ENCODE assay signal across 8 mouse cellular contexts in genomic region chr9:72133089-72133771, GRCm38 (mm10). TPM values are rescaled to one million over a fixed set of nuclear protein-coding genes. Genes with fewer than 3 reads are reported as not detected.
DNase-seq lines count a peak whose midpoint lies in the region; ATAC-seq and TF ChIP-seq lines count a peak whose summit lies in the region.

No protein-coding gene starts in this region.

- peaks cover 0 to 2% of the 10 kb centered on the region in 2 experiments; a peak in 1 of 4 replicates for H3K4me1 ChIP-seq in ES-E14 (ENCODE audit: control insufficient read depth in 2 of 2, insufficient read depth in 2 of 2, low read length in 2 of 2, poor library complexity in 1 of 2)
- H3K4me1 ChIP-seq in forebrain, embryonic 15.5 days, result peaks cover 10% of the 10 kb centered on the region
- peaks cover 10% of the 10 kb centered on the region; the same call in 1 of the 2 replicates for H3K4me1 ChIP-seq in lung, embryonic 15.5 days
- peaks cover 2% of the 10 kb centered on the region; the same call in 1 of the 2 replicates for H3K4me1 ChIP-seq in olfactory bulb, adult 2 months (ENCODE audit: control insufficient read depth, insufficient read depth, low read length)
- H3K4me1 ChIP-seq in thymus, adult 2 months (replicated peaks; ENCODE audit: control insufficient read depth, insufficient read depth, low read length), result 0 out of 2 replicates have a peak, but pooled peaks cover 4% of the 10 kb centered on the region

- no peak overlapping the region for H3K27ac ChIP-seq in ES-E14 (ENCODE audit: insufficient read depth, low read depth, low read length, poor library complexity, severe bottlenecking)
- H3K27ac ChIP-seq in forebrain, embryonic 15.5 days (replicated peaks), result peak overlapping the region; percentile 92
- peak overlapping the region; percentile 97 for H3K27ac ChIP-seq in lung, embryonic 15.5 days
- peak overlapping the region; percentile 85 for H3K27ac ChIP-seq in olfactory bulb, adult 2 months (ENCODE audit: insufficient read depth, low read depth, low read length)
- peak overlapping the region; percentile 71 for H3K27ac ChIP-seq in thymus, adult 2 months (ENCODE audit: control insufficient read depth, insufficient read depth, low read length)

- no peaks in the 10 kb centered on the region for H3K36me3 ChIP-seq in ES-E14 (ENCODE audit: control insufficient read depth, insufficient read depth, low read length, poor library complexity, severe bottlenecking)
- no peaks in the 10 kb centered on the region for H3K36me3 ChIP-seq in forebrain, embryonic 15.5 days
- H3K36me3 ChIP-seq in lung, embryonic 15.5 days, result no peaks in the 10 kb centered on the region
- no peaks in the 10 kb centered on the region for H3K36me3 ChIP-seq in thymus, adult 2 months (ENCODE audit: control insufficient read depth, insufficient read depth, low read length)

- ATAC-seq in forebrain, embryonic 15.5 days (replicated peaks), result peak; percentile 93
- peak; percentile 98 for ATAC-seq in lung, embryonic 15.5 days (ENCODE audit: borderline replicate concordance, extremely low read depth, low FRiP score, low TSS enrichment)

- peak overlapping the region; percentile 69 for H3K4me3 ChIP-seq in ES-E14 (ENCODE audit: insufficient read depth in 1 of 2, low read depth in 1 of 2, low read length in 2 of 2, poor library complexity in 1 of 2, severe bottlenecking in 1 of 2)
- H3K4me3 ChIP-seq in forebrain, embryonic 15.5 days, result peak overlapping the region; percentile 71
- H3K4me3 ChIP-seq in lung, embryonic 15.5 days, result peak overlapping the region; percentile 61
- peak overlapping the region; percentile 82 for H3K4me3 ChIP-seq in olfactory bulb, adult 2 months (ENCODE audit: insufficient read depth, low read depth, low read length)
- peak overlapping the region; percentile 91 for H3K4me3 ChIP-seq in thymus, adult 2 months (ENCODE audit: control insufficient read depth, insufficient read depth, low read length)

- no peak for TF ChIP-seq CTCF in olfactory bulb, adult 2 months (IDR thresholded peaks at IDR 0.05; ENCODE audit: insufficient read depth, low read depth, low read length)
- TF ChIP-seq CTCF in thymus, adult 2 months (IDR thresholded peaks at IDR 0.05; ENCODE audit: borderline replicate concordance, control insufficient read depth, extremely low read depth, insufficient read depth, low read length, poor library complexity), result 0 out of 2 replicates have a peak, but pooled peaks have one; percentile 16

- H3K4me2 ChIP-seq in forebrain, embryonic 15.5 days (replicated peaks), result peak overlapping the region; percentile 92
- H3K4me2 ChIP-seq in lung, embryonic 15.5 days, result peak overlapping the region; percentile 91

- in situ Hi-C loops in ES-E14 (cut with MboI; ENCODE audit: low sequenced_read_pairs in 2 of 2, unreplicated experiment in 2 of 2), result no loop called here

- peak overlapping the region; percentile 72 for H3K9ac ChIP-seq in ES-E14 (ENCODE audit: insufficient read depth, low read depth, low read length, poor library complexity, severe bottlenecking)
- H3K9ac ChIP-seq in forebrain, embryonic 15.5 days (replicated peaks), result peak overlapping the region; percentile 90
- H3K9ac ChIP-seq in lung, embryonic 15.5 days, result peak overlapping the region; percentile 77

- peak; percentile 33 for DNase-seq in ES-E14 (ENCODE audit: low read depth, low spot score)
- DNase-seq in cerebellum, adult 11 months, result peak; percentile 85
- DNase-seq in heart, postnatal 25 days (ENCODE audit: low spot score), result peak; percentile 87
- peak; percentile 65 to 81 for DNase-seq in layer of hippocampus, adult 8-10 months (ENCODE audit: low spot score in 2 of 2)
- DNase-seq in thymus, adult 2 months, result peak; percentile 79

- intact Hi-C loops in heart, postnatal 25 days (cut with DNase I), result loop anchor here (1.0 kb wide), 2 partner anchors 22 to 59 kb away; partner anchors contain the start of gene Tcf12

- 2% methylated on average over 56 of the region's 56 CpGs for WGBS in forebrain, embryonic 15.5 days
- 1% methylated on average over 56 of the region's 56 CpGs for WGBS in lung, embryonic 15.5 days
- 2% methylated on average over 56 of the region's 56 CpGs for WGBS in olfactory bulb, adult 2 months
- WGBS in thymus, adult 2 months, result under 1% methylated on average over 56 of the region's 56 CpGs

- no peaks in the 10 kb centered on the region for H3K9me3 ChIP-seq in ES-E14 (ENCODE audit: control insufficient read depth, insufficient read depth, low read depth, low read length)
- no peaks in the 10 kb centered on the region for H3K9me3 ChIP-seq in forebrain, embryonic 15.5 days
- H3K9me3 ChIP-seq in lung, embryonic 15.5 days, result no peaks in the 10 kb centered on the region

- TF ChIP-seq POLR2A in olfactory bulb, adult 2 months (IDR thresholded peaks at IDR 0.05; ENCODE audit: insufficient read depth, low read depth, low read length), result peak; percentile 61
- peak; percentile 68 for TF ChIP-seq POLR2A in thymus, adult 2 months (IDR thresholded peaks at IDR 0.05; ENCODE audit: control insufficient read depth, extremely low read depth, insufficient read depth, low read length, poor library complexity)

- H3K27me3 ChIP-seq in forebrain, embryonic 15.5 days, result no peaks in the 10 kb centered on the region
- no peaks in the 10 kb centered on the region for H3K27me3 ChIP-seq in lung, embryonic 15.5 days
- H3K27me3 ChIP-seq in thymus, adult 2 months (ENCODE audit: control insufficient read depth, insufficient read depth, low read length), result no peaks in the 10 kb centered on the region

TF ChIP-seq in ES-E14, 5 proteins besides CTCF, POLR2A, EP300 and RAD21:
- 0 out of 2 replicates have a peak, but pooled peaks have one; percentile 3 for TF ChIP-seq ZNF384 (IDR thresholded peaks at IDR 0.05; ENCODE audit: low read depth, low read length)
- no peak for TF ChIP-seq HCFC1 (IDR thresholded peaks at IDR 0.05; ENCODE audit: borderline replicate concordance, insufficient read depth, low read length)

RNA-seq across cellular contexts. Expression of gene Tcf12, which starts 21.6 kb away (rescaled TPM):
- 17.3 and 18.2 TPM in 2 replicates for total RNA-seq in ES-E14 (2012; rRNA removed)
- 59.4 and 62.7 TPM in 2 replicates for polyA plus RNA-seq in forebrain, embryonic 15.5 days (2015; fragmentation: Nextera tagmentation; extraction: Ambion mirVana)
- 10 to 100 TPM; 30.5 to 38.1 TPM for total RNA-seq in heart, postnatal 25 days (2021)
- total RNA-seq in layer of hippocampus, adult 8-10 months (2022), result 10 to 100 TPM; 54.6 to 66.6 (median 58.7) TPM
- 75.8 and 78.0 TPM in 2 replicates for polyA plus RNA-seq in lung, embryonic 15.5 days (2015; fragmentation: Nextera tagmentation; extraction: Ambion mirVana)
- polyA plus RNA-seq in olfactory bulb, adult 2 months (2012; ENCODE audit: insufficient read depth, insufficient read length, low replicate concordance, missing spikeins), result 324 TPM in 1 of 2 replicates, not detected in the other
- polyA plus RNA-seq in thymus, adult 2 months (2012; rRNA removed), result 401 and 416 TPM in 2 replicates

Comparison
In these comparisons a context has a peak if more than half of its experiments do, and no peak if none do; other contexts are left out.
1. DNase-seq: peak in every context shown above with its lines; median percentile 87 in heart, postnatal 25 days; 85 in cerebellum, adult 11 months; 79 in thymus, adult 2 months; 73 in layer of hippocampus, adult 8-10 months; 33 in ES-E14.